Mouse (Mus musculus) embryonic facial prominence, embryonic 12.5 days (tissue): Measurements from ENCODE around the gene S100a10. TPM values are rescaled to one million over a fixed set of nuclear protein-coding genes. Genes with fewer than 3 reads are reported as not detected.
A peak's percentile ranks its signal among the peaks of the same experiment; 100 is the strongest.
"Not testable (repeated sequence)": the region's sequence is repeated elsewhere in the genome, so short reads cannot be mapped to it uniquely, and the experiment has no call there.

Source experiments
- ATAC-seq: fragments of 200-750 bp; cut with Nextera tagmentation; 2 replicates; pipeline ENCODE4 v1.8.0; 2017; ENCODE audit not compliant: insufficient number of reproducible peaks, insufficient read depth, low FRiP score, low TSS enrichment
- H3K27ac ChIP-seq: fragments of 300-500 bp; sonication (generic); 2 replicates; pipeline ENCODE4 v1.5.1; 2016; ENCODE audit warnings: mild to moderate bottlenecking
- H3K27me3 ChIP-seq: fragments of 300-500 bp; sonication (generic); 2 replicates; pipeline ENCODE4 v1.6.1; 2016; ENCODE audit warnings: mild to moderate bottlenecking, moderate library complexity
- H3K36me3 ChIP-seq: fragments of 300-500 bp; sonication (generic); 2 replicates; pipeline ENCODE4 v1.6.1; 2016; ENCODE audit warnings: mild to moderate bottlenecking
- H3K4me1 ChIP-seq: fragments of 300-500 bp; sonication (generic); 2 replicates; pipeline ENCODE4 v1.6.1; 2016
- H3K4me2 ChIP-seq: fragments of 300-500 bp; sonication (generic); replicated peaks from 2 replicates; pipeline ENCODE4 v1.6.1; 2016; ENCODE audit warnings: mild to moderate bottlenecking, moderate library complexity
- H3K4me3 ChIP-seq: fragments of 300-500 bp; sonication (generic); 2 replicates; pipeline ENCODE4 v1.5.1; 2016; ENCODE audit warnings: mild to moderate bottlenecking
- H3K9ac ChIP-seq: fragments of 300-500 bp; sonication (generic); 2 replicates; pipeline ENCODE4 v1.6.1; 2016; ENCODE audit warnings: mild to moderate bottlenecking, moderate library complexity
- H3K9me3 ChIP-seq: fragments of 300-500 bp; sonication (generic); 2 replicates; pipeline ENCODE4 v1.6.1; 2016; ENCODE audit warnings: mild to moderate bottlenecking, moderate library complexity
- WGBS: fragments of 180-500 bp; shearing (Covaris S2); methylation state at CpG from one replicate; pipeline ENCODE4 v1.1.7; 2016; 5-methylcytosine and 5-hydroxymethylcytosine counted together
- polyA plus RNA-seq: library from polyadenylated mRNA; unstranded; fragments of >200 nt; fragmentation: Nextera tagmentation; extraction: Ambion mirVana; gene quantifications from 2 replicates; pipeline ENCODE4 v1.2.1, GENCODE M21; 2016

The S100a10 gene
- polyA plus RNA-seq, 1 experiment from 2014 or later = 379 TPM

GRCm38 (mm10) chr3:93589629-93590028 is 34.7 kb downstream of the S100a10 start:
- H3K27me3 ChIP-seq = no peaks in the 10 kb centered on the region
- no peak for ATAC-seq
- H3K27ac ChIP-seq = no peak overlapping the region
- H3K9ac ChIP-seq = no peak overlapping the region
- H3K9me3 ChIP-seq = no peaks in the 10 kb centered on the region
- WGBS = 95% methylated on average over 5 of the region's 5 CpGs
- no peaks in the 10 kb centered on the region for H3K4me1 ChIP-seq
- no peaks in the 10 kb centered on the region for H3K36me3 ChIP-seq
- H3K4me2 ChIP-seq = no peak overlapping the region
- H3K4me3 ChIP-seq = no peak overlapping the region

- Histone ChIP-seq H3K9ac (no peak overlapping the region), H3K4me1 (no peaks in the 10 kb centered on the region), H3K4me2 (no peak overlapping the region), H3K4me3 (no peak overlapping the region), H3K9me3 (no peaks in the 10 kb centered on the region), H3K36me3 (no peaks in the 10 kb centered on the region), H3K27ac (no peak overlapping the region), H3K27me3 (no peaks in the 10 kb centered on the region)
- ATAC-seq = no peak
- WGBS = 77% methylated on average over 1 of the region's 1 CpGs
These were observed 35.4 kb downstream of the S100a10 start for GRCm38 (mm10) chr3:93590256-93590655.

DNA sequence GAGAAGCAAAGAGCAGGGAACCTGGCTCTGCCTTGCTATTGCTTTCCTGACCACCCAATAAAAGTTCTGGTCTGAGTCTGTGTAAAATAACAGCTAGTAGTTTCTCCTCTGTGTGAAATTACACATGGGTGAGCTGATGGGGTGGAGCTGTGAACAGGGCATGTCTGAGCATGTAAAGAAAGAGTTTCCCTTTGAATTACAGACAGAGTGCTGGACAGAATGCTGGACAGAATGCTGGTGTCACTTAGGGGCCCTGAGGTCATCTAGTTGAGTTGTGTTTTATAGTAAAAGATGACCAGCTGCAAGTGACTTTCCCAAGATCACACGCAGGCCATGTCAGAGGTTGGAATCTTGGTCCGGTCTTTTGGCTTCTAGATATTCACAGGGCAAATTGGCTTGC is 37.2 kb downstream of the S100a10 start:
- Histone ChIP-seq H3K27ac (no peak overlapping the region), H3K27me3 (no peaks in the 10 kb centered on the region), H3K36me3 (no peaks in the 10 kb centered on the region), H3K4me3 (no peak overlapping the region), H3K4me2 (no peak overlapping the region), H3K9me3 (no peaks in the 10 kb centered on the region), H3K4me1 (peaks cover 6% of the 10 kb centered on the region; the same call in 1 of the 2 replicates), H3K9ac (no peak overlapping the region)
- ATAC-seq = no peak
- 71% methylated on average over 2 of the region's 2 CpGs for WGBS

GRCm38 (mm10) chr3:93592976-93593375 is 38.1 kb downstream of the S100a10 start:
- ATAC-seq = no peak
- no peaks in the 10 kb centered on the region for H3K36me3 ChIP-seq
- WGBS = 61% methylated on average over 4 of the region's 4 CpGs

GRCm38 (mm10) chr3:93593512-93593911 is 38.6 kb downstream of the S100a10 start:
- no peaks in the 10 kb centered on the region for H3K9me3 ChIP-seq
- no peaks in the 10 kb centered on the region for H3K27me3 ChIP-seq
- no peak overlapping the region for H3K9ac ChIP-seq
- WGBS = 64% methylated on average over 1 of the region's 1 CpGs
- H3K4me1 ChIP-seq = peaks cover 11% of the 10 kb centered on the region; the same call in 1 of the 2 replicates
- no peak overlapping the region for H3K4me3 ChIP-seq
- H3K36me3 ChIP-seq = no peaks in the 10 kb centered on the region
- no peak overlapping the region for H3K27ac ChIP-seq
- ATAC-seq = no peak
- no peak overlapping the region for H3K4me2 ChIP-seq

More at GRCm38 (mm10) chr3:93592976-93593375, 38.1 kb downstream of the S100a10 start:
- Histone ChIP-seq H3K9me3 (no peaks in the 10 kb centered on the region), H3K4me1 (peaks cover 11% of the 10 kb centered on the region; the same call in 1 of the 2 replicates), H3K27me3 (no peaks in the 10 kb centered on the region), H3K27ac (no peak overlapping the region), H3K4me3 (no peak overlapping the region), H3K9ac (no peak overlapping the region), H3K4me2 (no peak overlapping the region)

DNA sequence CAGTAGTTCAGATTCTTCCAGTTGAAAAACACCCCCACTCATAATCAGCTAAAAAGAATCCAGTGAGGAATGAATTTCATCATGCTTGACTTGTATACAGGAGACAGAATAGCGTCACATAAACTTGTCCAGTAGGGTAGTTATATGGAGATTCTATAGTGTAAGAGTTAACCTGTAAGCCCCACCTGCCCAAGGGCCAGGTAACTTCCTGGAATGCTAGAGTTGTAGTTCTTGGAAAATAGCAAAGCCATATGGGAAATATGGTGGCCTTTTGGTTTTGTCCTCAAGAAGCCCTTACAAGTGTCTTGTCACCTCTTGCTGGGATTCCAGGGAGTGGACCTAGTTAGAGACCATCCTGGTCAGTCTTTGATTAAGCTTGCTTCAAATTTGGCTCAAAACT is 41.8 kb downstream of the S100a10 start:
- Histone ChIP-seq H3K27ac (0 out of 2 replicates have a peak overlapping the region, but pooled peaks have one; percentile 23), H3K36me3 (no peaks in the 10 kb centered on the region), H3K27me3 (no peaks in the 10 kb centered on the region), H3K9ac (no peak overlapping the region), H3K4me3 (no peak overlapping the region), H3K9me3 (no peaks in the 10 kb centered on the region), H3K4me2 (no peak overlapping the region), H3K4me1 (peaks cover 11% of the 10 kb centered on the region; the same call in 1 of the 2 replicates)
- no peak for ATAC-seq
- WGBS = 96% methylated on average over 1 of the region's 1 CpGs

GRCm38 (mm10) chr3:93597221-93597913 is 42.5 kb downstream of the S100a10 start:
- Histone ChIP-seq H3K4me3 (no peak overlapping the region), H3K36me3 (no peaks in the 10 kb centered on the region), H3K27ac (no peak overlapping the region), H3K4me1 (peaks cover 11% of the 10 kb centered on the region; the same call in 1 of the 2 replicates), H3K9me3 (no peaks in the 10 kb centered on the region), H3K27me3 (no peaks in the 10 kb centered on the region), H3K4me2 (no peak overlapping the region), H3K9ac (no peak overlapping the region)
- WGBS = 32% methylated on average over 5 of the region's 5 CpGs
- peak; percentile 87; the same call in 1 of the 2 replicates for ATAC-seq

DNA sequence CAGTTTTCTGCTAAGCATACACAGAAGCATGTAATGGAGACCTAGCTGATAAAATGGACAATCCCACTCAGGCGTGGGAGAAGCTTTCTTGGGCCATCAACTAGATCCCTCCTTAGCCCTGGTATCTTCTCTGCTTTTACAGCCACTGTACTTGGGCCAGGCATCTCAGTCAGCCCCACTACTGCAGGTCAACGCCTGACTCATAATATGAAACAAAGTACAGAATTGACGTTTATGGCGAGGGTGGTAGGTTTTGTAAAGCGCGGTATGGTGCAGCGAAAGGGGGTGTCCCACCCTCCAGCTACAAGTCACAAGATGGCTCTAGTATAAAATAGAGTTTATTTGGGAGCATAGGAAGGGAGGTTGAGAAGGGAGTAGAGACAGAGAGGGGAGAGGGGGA is 43.1 kb downstream of the S100a10 start:
- no peak overlapping the region for H3K4me3 ChIP-seq
- H3K4me1 ChIP-seq = peaks cover 11% of the 10 kb centered on the region; the same call in 1 of the 2 replicates
- WGBS = 83% methylated on average over 7 of the region's 7 CpGs
- H3K4me2 ChIP-seq = no peak overlapping the region
- no peak overlapping the region for H3K27ac ChIP-seq
- ATAC-seq = no peak
- H3K9me3 ChIP-seq = no peaks in the 10 kb centered on the region
- no peaks in the 10 kb centered on the region for H3K36me3 ChIP-seq
- no peaks in the 10 kb centered on the region for H3K27me3 ChIP-seq
- H3K9ac ChIP-seq = no peak overlapping the region

DNA sequence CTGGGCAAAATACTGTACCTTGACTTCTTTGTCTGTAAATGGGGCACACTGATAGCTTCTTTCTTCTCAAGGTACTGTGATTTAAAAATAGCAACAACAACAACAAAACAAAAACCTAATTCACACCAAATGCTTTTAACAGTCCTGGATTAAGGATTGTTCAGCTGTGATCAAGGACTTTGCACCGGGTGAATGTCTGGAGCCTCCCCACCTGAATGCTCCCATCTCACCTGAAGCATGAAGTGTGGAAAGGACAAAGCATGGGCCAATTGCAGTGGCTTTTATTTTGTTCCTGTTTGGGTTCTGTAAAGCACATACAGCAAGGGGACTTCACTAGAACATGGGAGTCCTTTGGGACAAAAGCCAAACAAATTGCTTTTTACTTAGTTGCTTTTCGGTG is 45.3 kb downstream of the S100a10 start:
- peaks cover 11% of the 10 kb centered on the region; the same call in 1 of the 2 replicates for H3K4me1 ChIP-seq
- H3K4me3 ChIP-seq = no peak overlapping the region
- no peak overlapping the region for H3K27ac ChIP-seq
- H3K27me3 ChIP-seq = no peaks in the 10 kb centered on the region
- no peaks in the 10 kb centered on the region for H3K9me3 ChIP-seq
- ATAC-seq = no peak
- no peak overlapping the region for H3K9ac ChIP-seq
- H3K36me3 ChIP-seq = no peaks in the 10 kb centered on the region
- H3K4me2 ChIP-seq = no peak overlapping the region
- WGBS = 86% methylated on average over 2 of the region's 2 CpGs

DNA sequence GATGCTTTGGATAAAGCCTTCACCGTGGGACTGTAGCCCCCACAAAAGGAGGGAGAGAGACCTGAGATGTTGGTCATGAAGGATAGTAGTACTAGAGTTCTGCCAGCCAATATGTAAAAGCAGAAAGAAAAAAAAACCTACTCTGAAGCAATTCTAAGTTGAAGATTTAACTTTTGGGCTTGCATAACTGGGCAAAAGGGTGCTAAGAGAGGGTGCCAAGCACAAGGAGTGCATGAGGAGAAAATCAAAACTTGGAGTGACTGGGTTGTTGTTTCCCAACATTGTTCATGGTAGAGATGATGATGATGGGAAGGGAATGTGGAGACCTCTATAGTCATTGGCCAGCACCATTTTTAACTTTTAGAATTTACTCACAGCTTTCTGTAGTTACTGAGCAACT is 47.0 kb downstream of the S100a10 start:
- no peaks in the 10 kb centered on the region for H3K36me3 ChIP-seq
- ATAC-seq = no peak
- no peak overlapping the region for H3K27ac ChIP-seq
- H3K9ac ChIP-seq = no peak overlapping the region
- H3K4me2 ChIP-seq = no peak overlapping the region
- peaks cover 7% of the 10 kb centered on the region; the same call in 1 of the 2 replicates for H3K4me1 ChIP-seq
- H3K9me3 ChIP-seq = no peaks in the 10 kb centered on the region
- WGBS = 67% methylated on average over 1 of the region's 1 CpGs
- no peak overlapping the region for H3K4me3 ChIP-seq
- no peaks in the 10 kb centered on the region for H3K27me3 ChIP-seq

DNA sequence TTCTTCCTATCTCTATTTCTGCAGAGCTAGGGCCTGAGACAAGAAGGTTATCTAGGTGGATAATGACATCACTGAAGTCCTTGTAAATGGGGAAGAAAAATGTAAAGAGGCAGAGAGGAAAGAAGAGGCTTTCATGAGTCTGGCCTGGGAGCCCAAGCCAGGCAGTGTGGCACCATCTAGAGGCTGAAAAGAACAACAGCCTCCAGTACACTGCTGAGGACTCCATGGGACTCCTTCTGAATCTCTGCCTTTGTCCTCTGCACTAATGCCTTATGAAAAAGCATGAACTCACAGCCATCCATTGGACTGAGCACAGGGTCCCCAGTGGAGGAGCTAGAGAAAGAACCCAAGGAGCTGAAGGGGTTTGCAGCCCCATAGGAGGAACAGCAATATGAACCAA is 54.1 kb downstream of the S100a10 start:
- H3K9ac ChIP-seq, H3K4me1 ChIP-seq, H3K4me2 ChIP-seq, H3K9me3 ChIP-seq, H3K27ac ChIP-seq, H3K27me3 ChIP-seq, H3K4me3 ChIP-seq, H3K36me3 ChIP-seq, ATAC-seq: not testable (repeated sequence)
